Mouse (Mus musculus) neural tube, embryonic 10.5 days (tissue): ENCODE data around the gene Dnm2.
"Not testable (repeated sequence)": the region's sequence is repeated elsewhere in the genome, so short reads cannot be mapped to it uniquely, and the experiment has no call there.

ENCODE experiments used
- DNase-seq: peaks from one replicate; pipeline ENCODE4 v3.0.0-alpha.2; 2017; ENCODE audit warnings: low spot score; ENCODE audit errors: extremely low spot score

The Dnm2 gene

DNA sequence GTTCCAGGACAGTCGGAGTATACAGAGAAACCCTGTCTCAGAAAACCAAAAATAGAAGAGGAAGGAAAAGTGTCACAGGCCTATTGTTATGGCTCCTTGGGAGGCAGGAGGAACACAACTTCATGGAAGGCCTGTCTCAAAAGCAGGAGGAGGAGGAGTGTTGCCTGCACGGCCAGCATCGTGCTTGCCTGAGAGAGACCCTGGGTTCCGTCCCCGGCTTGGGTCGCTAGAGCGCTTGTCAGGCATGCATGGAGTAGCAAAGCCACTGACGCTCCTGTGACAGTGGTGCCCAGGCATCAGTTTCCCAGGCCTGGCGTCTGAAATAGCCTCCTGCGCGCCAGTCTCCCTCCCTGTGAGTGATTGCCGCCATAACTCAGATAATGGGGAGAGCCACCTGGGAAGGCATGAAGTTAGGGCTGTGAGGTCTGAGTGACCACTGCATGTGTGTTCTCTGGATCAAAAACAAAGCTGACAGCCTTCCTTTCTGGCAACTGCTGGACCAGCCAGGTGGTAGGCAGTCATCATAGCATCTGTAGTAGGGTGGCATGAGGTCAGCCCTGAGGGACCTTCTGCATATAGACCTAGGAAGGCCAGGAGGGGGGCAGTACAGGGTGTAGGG lies 73.7 kb downstream of the Dnm2 start:
- DNase-seq, result no peak

- no peak for DNase-seq
These were observed 78.6 kb downstream of the Dnm2 start for GRCm38 (mm10) chr9:21503352-21503751.

- no peak for DNase-seq
These were observed 81.1 kb downstream of the Dnm2 start for GRCm38 (mm10) chr9:21505767-21506166.

- no peak for DNase-seq
These were observed 83.2 kb downstream of the Dnm2 start for GRCm38 (mm10) chr9:21507753-21508430.

GRCm38 (mm10) chr9:21508871-21509404 lies 84.2 kb downstream of the Dnm2 start:
- no peak for DNase-seq

DNA sequence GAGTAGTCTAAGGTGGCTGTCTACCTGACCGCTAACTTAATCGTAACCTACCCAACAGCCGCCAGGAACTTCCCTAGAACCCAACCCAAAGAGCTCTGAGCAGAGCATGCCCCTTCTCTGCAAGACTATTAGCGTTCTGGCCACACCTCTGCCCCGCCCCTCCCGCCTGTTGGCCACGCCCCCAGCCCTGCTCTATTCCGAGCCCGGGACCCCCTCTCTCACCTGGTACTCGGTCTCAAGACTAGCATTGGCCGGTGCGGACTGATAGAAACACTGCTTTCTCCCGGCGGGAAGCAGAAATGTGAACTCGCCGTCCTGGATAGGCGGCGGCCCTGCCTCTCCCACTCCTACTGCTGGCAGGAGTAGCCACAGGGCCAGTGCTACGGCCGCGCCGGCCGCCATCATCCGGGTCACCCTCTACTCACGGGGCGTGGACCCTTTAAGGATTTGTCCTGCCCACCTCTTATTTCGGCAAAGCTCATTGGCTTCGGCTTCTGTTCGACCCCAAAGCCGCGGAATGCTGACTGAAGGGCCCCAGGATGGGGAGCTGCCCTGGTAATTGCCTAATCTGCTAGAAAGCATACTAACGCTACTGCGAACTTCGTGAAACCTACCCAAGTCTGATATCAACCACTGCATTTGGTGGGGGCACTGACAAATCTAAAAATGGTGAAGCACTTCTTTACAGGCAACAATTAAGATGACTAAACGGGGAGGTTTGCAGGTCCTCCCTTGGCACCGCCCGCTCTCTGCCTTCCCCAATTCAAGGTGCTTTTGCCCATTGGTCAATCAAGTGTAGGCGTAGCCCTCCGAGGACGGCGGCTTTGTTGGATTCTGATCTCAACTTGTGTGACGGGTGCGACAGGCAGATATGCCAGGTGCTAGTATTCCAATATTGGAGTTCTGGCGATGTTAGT lies 85.3 kb downstream of the Dnm2 start, which contains the start of gene Tmed1:
Tmed1 (minus strand) TSS at position 481 of the 917 bp plus-strand sequence.
- peak; percentile 97 for DNase-seq

- DNase-seq, result no peak
These were observed 85.9 kb downstream of the Dnm2 start for GRCm38 (mm10) chr9:21510689-21511015.

GRCm38 (mm10) chr9:21511052-21511451 lies 86.3 kb downstream of the Dnm2 start:
- no peak for DNase-seq

DNA sequence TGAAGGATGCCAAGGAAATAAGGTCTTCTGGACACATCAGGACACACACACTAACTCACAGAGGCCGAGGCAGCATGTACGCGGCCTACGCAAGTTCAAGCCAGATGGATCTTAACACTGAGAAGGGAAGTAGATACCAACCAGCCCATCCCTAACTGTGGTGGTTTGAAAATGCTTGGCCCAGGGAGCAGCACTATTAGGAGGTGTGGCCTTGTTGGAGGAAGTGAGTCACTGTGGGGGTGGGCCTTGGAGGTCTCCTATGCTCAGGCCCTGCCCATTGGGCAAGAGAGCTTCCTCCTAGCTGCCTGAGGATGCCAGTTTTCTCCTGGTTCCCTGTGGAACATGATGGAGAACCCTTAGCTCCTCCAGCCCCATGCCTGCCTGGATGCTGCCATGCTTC lies 88.8 kb downstream of the Dnm2 start:
- no peak for DNase-seq

- DNase-seq, result no peak
These were observed 93.3 kb downstream of the Dnm2 start for GRCm38 (mm10) chr9:21517947-21518495.

GRCm38 (mm10) chr9:21518690-21519089 lies 94.0 kb downstream of the Dnm2 start:
- not testable (repeated sequence) for DNase-seq

- no peak for DNase-seq
These were observed 100.6 kb downstream of the Dnm2 start for GRCm38 (mm10) chr9:21525142-21525936.

DNA sequence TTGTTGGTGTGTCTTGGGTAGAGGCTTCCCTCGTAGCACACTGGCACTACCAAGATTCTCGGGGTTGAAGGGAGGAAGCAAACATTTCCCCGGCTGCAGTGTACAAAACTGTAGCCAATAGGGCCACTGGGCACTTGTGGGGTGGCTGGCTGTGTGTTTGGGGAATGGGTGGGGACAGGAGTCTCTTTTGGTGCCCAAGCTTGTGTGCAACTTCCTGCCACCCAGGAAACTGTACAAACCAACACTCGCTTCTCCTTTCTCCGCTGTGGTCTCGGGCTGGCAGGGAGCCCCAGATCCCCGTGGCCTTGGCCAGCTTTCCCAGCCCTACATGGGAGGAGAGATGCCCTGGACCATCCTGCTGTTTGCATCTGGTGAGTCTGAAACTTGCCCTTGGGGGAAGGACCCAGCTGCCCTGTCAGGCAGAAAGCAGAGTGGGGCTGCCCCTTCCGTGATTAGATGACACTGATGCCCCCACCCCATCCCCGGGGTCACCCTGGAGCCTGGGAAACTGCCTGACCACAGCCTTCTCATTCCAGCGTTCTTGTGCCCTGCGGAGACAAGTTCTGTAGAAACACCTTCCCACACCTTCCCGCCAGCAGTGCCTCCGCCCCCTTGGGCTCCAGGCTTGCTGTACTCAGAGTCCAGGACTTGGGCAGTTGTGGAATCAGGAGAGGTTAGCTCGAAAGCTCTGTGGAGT lies 101.4 kb downstream of the Dnm2 start, which contains the start of gene AB124611:
AB124611 (plus strand) TSS at position 240 of the 697 bp plus-strand sequence.
- no peak for DNase-seq

- DNase-seq, result no peak
These were observed 101.9 kb downstream of the Dnm2 start for GRCm38 (mm10) chr9:21526634-21526944.

DNA sequence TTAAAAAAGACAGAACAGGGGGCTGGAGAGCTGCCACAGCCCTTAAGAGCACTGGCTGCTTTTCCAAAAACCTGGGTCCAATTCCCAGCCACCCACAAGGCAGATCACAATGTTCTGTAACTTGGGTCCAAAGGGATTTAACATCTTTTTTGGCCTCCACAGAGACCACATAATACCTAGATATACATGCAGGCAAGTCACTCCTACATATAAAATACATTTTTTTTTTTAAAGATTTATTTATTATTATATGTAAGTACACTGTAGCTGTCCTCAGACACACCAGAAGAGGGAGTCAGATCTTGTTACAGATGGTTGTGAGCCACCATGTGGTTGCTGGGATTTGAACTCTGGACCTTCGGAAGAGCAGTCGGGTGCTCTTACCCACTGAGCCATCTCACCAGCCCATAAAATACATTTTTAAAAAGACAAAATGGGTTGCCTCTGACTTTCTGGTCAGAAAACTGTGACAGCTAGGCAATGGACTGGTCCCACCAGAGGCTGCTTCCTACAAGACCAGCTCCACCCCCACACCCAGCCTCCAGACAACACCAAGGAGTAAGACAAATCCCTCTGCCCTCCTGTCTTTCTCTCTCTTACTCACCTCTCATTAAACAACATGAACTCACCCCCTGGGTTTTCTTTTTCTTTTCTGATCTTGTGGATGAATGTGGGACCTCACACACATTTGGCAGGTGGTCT lies 102.5 kb downstream of the Dnm2 start:
- DNase-seq, result no peak

DNA sequence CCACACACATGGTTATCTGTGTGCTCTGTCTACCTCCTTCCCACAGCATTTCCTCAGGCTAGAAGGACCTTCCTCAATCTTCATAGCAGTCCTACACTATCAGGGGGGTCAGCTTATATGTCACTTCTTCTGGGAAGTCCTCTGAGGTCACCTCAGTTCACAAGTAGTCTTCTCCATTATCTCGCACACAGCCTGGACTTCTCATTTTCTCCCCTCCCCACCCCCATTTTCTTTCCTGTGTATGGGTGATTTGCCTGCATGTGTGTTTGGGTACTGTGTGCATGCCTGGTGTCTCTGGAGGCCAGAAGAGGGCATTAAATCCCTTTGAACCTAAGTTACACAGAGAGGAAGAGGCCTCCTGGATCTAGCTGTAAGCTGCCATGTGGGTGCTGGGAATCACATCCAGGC lies 103.2 kb downstream of the Dnm2 start:
- no peak for DNase-seq

DNA sequence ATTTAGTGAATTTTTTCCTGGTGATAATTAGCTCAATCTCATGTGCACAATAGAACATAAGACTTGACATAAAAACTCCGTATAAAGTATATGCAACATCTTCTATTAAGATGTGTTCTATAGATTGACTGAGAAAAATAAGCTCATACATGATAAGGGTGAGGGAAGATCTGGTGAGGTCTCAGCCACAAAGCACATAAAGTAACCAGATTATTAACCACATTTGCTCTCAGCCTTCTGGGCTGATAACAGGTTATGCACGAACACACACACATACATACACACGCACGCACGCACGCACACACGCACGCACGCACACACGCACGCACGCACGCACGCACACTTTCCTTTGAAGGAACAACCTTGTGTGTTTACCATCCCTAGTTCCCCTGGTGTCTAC lies 111.8 kb downstream of the Dnm2 start:
- DNase-seq, result no peak

DNA sequence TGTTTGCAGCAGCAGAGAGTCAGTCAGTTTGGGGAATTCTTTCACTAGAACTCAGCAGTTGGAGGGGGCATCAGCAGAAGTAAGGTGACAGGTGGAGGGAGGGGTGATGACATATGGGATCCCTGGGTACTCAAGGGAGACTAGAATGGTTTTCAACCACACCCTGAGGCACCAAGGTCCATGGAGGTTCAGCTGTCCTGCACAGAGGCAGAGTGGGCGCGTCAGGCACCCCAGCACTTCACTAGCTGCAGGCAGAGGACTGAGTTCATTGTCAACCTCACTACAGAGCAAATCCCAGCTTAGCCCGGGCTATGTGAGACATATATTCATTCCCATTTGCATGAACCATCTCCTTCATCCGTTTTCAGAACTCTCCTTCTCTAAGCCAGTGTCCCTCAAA lies 112.3 kb downstream of the Dnm2 start:
- no peak for DNase-seq

GRCm38 (mm10) chr9:21539981-21540753 lies 115.5 kb downstream of the Dnm2 start:
- DNase-seq, result no peak
